Mouse (Mus musculus) hindbrain, embryonic 15.5 days (tissue): ENCODE results near the gene Foxm1. TPM values are rescaled to one million over a fixed set of nuclear protein-coding genes. Genes with fewer than 3 reads are reported as not detected.
"Not testable (repeated sequence)": the region's sequence is repeated elsewhere in the genome, so short reads cannot be mapped to it uniquely, and the experiment has no call there.

ENCODE experiments used
- ATAC-seq: fragments of 200-750 bp; cut with Nextera tagmentation; 2 replicates; pipeline ENCODE4 v1.8.0; 2017; ENCODE audit warnings: low read depth, moderate number of reproducible peaks, moderate TSS enrichment; ENCODE audit not compliant: low FRiP score
- H3K27ac ChIP-seq: fragments of 300-500 bp; sonication (generic); replicated peaks from 2 replicates; pipeline ENCODE4 v1.5.1; 2015; ENCODE audit warnings: mild to moderate bottlenecking, inconsistent platforms
- H3K27me3 ChIP-seq: fragments of 300-500 bp; sonication (generic); 2 replicates; pipeline ENCODE4 v1.6.1; 2015; ENCODE audit warnings: control low read depth, inconsistent platforms
- H3K36me3 ChIP-seq: fragments of 300-500 bp; sonication (generic); 2 replicates; pipeline ENCODE4 v1.6.1; 2015; ENCODE audit warnings: control low read depth, inconsistent platforms
- H3K4me1 ChIP-seq: fragments of 300-500 bp; sonication (generic); replicated peaks from 2 replicates; pipeline ENCODE4 v1.6.1; 2015; ENCODE audit warnings: control low read depth, inconsistent platforms
- H3K4me2 ChIP-seq: fragments of 300-500 bp; sonication (generic); 2 replicates; pipeline ENCODE4 v1.6.1; 2015; ENCODE audit warnings: moderate library complexity, mild to moderate bottlenecking, inconsistent platforms
- H3K4me3 ChIP-seq: fragments of 300-500 bp; sonication (generic); 2 replicates; pipeline ENCODE4 v1.5.1; 2015; ENCODE audit warnings: mild to moderate bottlenecking, inconsistent platforms
- H3K9ac ChIP-seq: fragments of 300-500 bp; sonication (generic); 2 replicates; pipeline ENCODE4 v1.6.1; 2015; ENCODE audit warnings: inconsistent platforms
- H3K9me3 ChIP-seq: fragments of 300-500 bp; sonication (generic); 2 replicates; pipeline ENCODE4 v1.6.1; 2016; ENCODE audit warnings: control low read depth, inconsistent platforms
- WGBS: fragments of 180-500 bp; shearing (Covaris S2); methylation state at CpG from one replicate; pipeline ENCODE4 v1.1.7; 2015; 5-methylcytosine and 5-hydroxymethylcytosine counted together
- polyA plus RNA-seq: library from polyadenylated mRNA; unstranded; fragments of >200 nt; fragmentation: Nextera tagmentation; extraction: Ambion mirVana; gene quantifications from 2 replicates; pipeline ENCODE4 v1.2.1, GENCODE M21; 2015

Gene Foxm1
- polyA plus RNA-seq, 1 experiment from 2014 or later = 9.0 TPM

GRCm38 (mm10) chr6:128379636-128380035 lies 16.9 kb downstream of the Foxm1 start:
- Histone ChIP-seq H3K4me3 (no peak overlapping the region), H3K9me3 (no peaks in the 10 kb centered on the region)
- WGBS = 85% methylated on average over 16 of the region's 16 CpGs

DNA sequence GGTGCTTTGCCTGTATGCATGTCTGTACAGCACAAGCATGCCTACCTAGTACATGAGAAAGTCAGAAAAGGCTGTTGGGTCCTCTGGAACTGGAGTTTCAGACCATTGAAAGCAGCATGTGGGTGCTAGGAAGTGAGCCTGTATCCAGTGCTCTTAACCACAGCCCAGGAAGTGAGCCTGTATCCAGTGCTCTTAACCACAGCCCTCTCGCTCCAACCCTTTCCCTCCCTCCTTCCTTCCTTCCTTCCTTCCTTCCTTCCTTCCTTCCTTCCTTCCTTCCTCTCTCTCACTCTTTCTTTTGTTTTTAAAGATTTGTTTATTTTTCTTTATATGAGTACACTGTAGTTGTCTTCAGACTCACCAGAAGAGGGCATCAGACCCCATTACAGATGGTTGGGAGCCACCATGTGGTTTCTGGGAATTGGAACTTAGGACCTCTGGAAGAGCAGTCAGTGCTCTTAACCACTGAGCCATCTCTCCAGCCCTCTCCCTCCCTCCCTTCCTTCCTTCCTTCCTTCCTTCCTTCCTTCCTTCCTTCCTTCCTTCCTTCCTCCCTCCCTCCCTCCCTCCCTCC lies 17.9 kb downstream of the Foxm1 start:
- H3K9me3 ChIP-seq, H3K27ac ChIP-seq, H3K4me2 ChIP-seq, ATAC-seq, H3K4me1 ChIP-seq, H3K36me3 ChIP-seq, H3K27me3 ChIP-seq, H3K4me3 ChIP-seq, H3K9ac ChIP-seq: not testable (repeated sequence)
- WGBS = 85% methylated on average over 1 of the region's 1 CpGs

More at GRCm38 (mm10) chr6:128379636-128380035, 16.9 kb downstream of the Foxm1 start:
- no peaks in the 10 kb centered on the region for H3K36me3 ChIP-seq
- peaks cover 7% of the 10 kb centered on the region for H3K4me1 ChIP-seq
- H3K4me2 ChIP-seq = no peak overlapping the region
- ATAC-seq = no peak
- no peak overlapping the region for H3K9ac ChIP-seq
- no peak overlapping the region for H3K27ac ChIP-seq
- no peaks in the 10 kb centered on the region for H3K27me3 ChIP-seq

DNA sequence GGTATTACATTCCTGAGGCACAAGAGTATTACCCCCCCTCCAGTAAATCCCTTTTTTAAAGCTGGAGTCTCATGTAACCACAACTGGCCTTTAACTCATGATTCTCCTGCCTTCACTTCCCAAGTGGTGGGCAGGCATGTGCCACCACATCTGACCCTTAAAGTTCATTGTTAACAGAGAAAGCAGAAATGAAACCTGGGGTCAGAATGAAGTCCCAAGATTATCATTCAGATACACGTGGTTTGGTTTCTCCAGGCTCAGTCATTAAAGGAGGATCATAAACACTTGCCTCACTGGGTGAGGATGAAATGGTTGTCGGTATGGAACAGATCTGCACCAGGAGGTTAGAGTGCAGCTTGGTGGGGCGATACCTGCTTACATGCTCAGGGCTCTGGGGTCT lies 18.5 kb downstream of the Foxm1 start:
- no peak for ATAC-seq
- Histone ChIP-seq H3K9ac (no peak overlapping the region), H3K27ac (no peak overlapping the region), H3K36me3 (no peaks in the 10 kb centered on the region), H3K4me2 (no peak overlapping the region), H3K27me3 (no peaks in the 10 kb centered on the region), H3K4me3 (no peak overlapping the region), H3K4me1 (no peaks in the 10 kb centered on the region), H3K9me3 (no peaks in the 10 kb centered on the region)
- WGBS = 83% methylated on average over 3 of the region's 3 CpGs

GRCm38 (mm10) chr6:128383752-128384151 lies 21.0 kb downstream of the Foxm1 start:
- no peaks in the 10 kb centered on the region for H3K36me3 ChIP-seq
- no peaks in the 10 kb centered on the region for H3K4me1 ChIP-seq
- no peaks in the 10 kb centered on the region for H3K9me3 ChIP-seq
- WGBS = 73% methylated on average over 7 of the region's 7 CpGs
- no peak overlapping the region for H3K9ac ChIP-seq
- ATAC-seq = no peak
- no peak overlapping the region for H3K4me3 ChIP-seq
- H3K27me3 ChIP-seq = no peaks in the 10 kb centered on the region
- H3K27ac ChIP-seq = no peak overlapping the region
- no peak overlapping the region for H3K4me2 ChIP-seq

DNA sequence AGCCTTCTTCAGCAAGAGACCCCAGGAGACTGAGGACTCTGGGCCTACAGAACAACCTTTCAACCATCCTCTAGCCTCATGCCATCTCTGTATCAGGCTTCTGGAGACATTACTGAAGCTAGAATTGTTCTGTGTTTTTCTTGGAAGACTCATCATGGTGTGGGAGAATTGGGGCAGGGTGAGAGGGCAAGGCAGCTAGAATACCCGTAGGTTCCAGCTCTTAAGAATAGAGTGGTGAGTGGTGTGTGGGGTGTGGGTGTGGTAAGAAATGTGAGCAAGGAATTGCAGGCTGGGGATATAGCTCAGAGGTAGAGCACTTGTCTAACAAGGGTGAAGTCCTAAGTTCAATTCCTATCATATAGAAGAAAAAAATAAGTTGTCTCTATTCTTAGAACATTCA lies 22.3 kb downstream of the Foxm1 start:
- no peaks in the 10 kb centered on the region for H3K4me1 ChIP-seq
- no peak for ATAC-seq
- no peaks in the 10 kb centered on the region for H3K36me3 ChIP-seq
- H3K27ac ChIP-seq = no peak overlapping the region
- H3K4me3 ChIP-seq = no peak overlapping the region
- no peaks in the 10 kb centered on the region for H3K9me3 ChIP-seq
- 82% methylated on average over 1 of the region's 1 CpGs for WGBS
- no peak overlapping the region for H3K9ac ChIP-seq
- H3K4me2 ChIP-seq = no peak overlapping the region
- H3K27me3 ChIP-seq = no peaks in the 10 kb centered on the region

DNA sequence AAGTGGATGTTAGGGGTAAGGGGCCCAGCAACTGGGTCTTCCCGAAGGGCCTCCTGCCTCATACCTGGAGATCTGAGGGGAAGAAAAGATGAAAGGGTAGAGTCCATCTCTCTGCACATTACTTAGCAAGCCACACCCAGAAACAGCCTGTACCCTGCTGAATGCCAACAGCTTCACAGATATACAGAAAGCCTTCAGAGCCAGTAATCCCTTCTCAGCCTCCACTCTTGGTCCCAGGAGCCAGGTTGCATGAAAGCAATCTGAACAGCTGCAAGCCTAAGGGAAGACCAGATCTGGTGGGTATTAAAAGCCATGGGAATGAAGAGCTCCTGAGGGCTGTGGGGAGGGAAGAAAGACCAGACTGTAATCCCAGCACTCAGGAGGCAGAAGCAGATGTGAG lies 26.4 kb downstream of the Foxm1 start:
- 96% methylated on average over 1 of the region's 1 CpGs for WGBS
- no peak for ATAC-seq
- Histone ChIP-seq H3K4me2 (no peak overlapping the region), H3K4me1 (no peaks in the 10 kb centered on the region), H3K36me3 (no peaks in the 10 kb centered on the region), H3K9me3 (no peaks in the 10 kb centered on the region), H3K27ac (no peak overlapping the region), H3K27me3 (no peaks in the 10 kb centered on the region), H3K9ac (no peak overlapping the region), H3K4me3 (no peak overlapping the region)

GRCm38 (mm10) chr6:128390683-128391082 lies 27.9 kb downstream of the Foxm1 start:
- Histone ChIP-seq H3K4me1 (no peaks in the 10 kb centered on the region), H3K4me3 (no peak overlapping the region), H3K27ac (no peak overlapping the region), H3K9ac (no peak overlapping the region), H3K9me3 (no peaks in the 10 kb centered on the region), H3K27me3 (no peaks in the 10 kb centered on the region), H3K36me3 (no peaks in the 10 kb centered on the region), H3K4me2 (no peak overlapping the region)
- 61% methylated on average over 1 of the region's 1 CpGs for WGBS
- ATAC-seq = no peak

DNA sequence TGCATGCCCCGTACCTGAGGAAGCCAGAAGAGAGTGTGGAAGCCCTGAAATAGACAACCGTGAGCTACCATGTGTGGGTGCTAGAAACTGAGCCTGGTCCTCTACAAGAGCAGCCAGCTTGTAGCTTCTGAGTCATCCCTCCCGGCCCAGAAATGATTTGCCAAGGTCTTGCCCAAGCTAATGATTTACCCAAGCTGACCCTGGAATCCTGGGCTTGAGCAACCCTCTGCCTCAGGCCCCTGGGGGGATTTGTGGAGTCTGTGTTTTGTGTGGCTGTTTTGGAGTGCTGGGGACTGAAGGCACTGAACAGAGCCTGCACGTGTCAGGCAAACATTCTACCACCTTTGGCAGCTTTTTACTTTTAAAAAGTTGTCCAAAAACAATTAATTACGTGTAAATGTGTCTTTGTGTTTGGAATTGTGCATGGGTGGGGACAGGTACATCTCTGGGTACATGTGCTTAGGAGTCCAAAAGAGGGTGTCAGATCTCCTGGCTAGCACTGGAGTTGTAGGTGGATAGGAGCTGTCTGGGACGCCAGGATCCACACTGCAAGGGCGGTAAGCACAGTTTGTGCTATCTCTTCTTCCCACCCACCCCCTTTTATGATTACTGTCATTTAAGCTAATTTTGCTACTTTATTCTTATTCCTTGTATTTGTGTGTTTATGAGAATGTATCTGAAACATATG lies 35.0 kb downstream of the Foxm1 start:
- no peak overlapping the region for H3K4me2 ChIP-seq

DNA sequence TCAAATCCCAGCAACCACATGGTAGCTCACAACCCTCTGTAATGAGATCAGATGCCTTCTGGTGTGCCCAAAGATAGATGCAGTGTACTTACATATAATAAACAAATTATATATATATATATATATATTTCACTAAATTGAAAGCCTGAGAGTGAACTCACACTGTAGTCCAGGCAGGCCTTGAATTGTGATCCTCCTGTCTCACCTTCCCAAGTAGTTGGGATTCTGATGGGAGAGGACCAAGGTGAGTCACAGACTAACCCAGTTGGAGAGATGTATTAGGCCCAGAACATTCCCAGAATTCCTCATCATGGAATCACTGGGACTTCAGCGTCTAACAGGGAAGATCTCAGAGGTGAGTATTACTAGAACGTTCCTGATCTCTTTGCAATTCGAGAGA lies 36.2 kb downstream of the Foxm1 start, which contains the start of gene Nrip2:
Gene Nrip2, plus strand, starts transcription at position 301 of the 400 bp plus-strand sequence.
- no peaks in the 10 kb centered on the region for H3K9me3 ChIP-seq
- peak within 1 kb of the TSS; percentile 49 for H3K9ac ChIP-seq
- no peak for ATAC-seq
- H3K4me2 ChIP-seq = peak within 1 kb of the TSS; percentile 58
- peak within 1 kb of the TSS; percentile 58 for H3K27ac ChIP-seq
- H3K4me1 ChIP-seq = peaks cover 22% of the 10 kb centered on the region
- H3K36me3 ChIP-seq = no peaks in the 10 kb centered on the region
- no peaks in the 10 kb centered on the region for H3K27me3 ChIP-seq
- WGBS = 80% methylated on average over 3 of the region's 3 CpGs
- peak within 1 kb of the TSS; percentile 33 for H3K4me3 ChIP-seq

More for the DNA sequence above, 35.0 kb downstream of the Foxm1 start:
- 81% methylated on average over 7 of the region's 7 CpGs for WGBS
- Histone ChIP-seq H3K4me3 (no peak overlapping the region), H3K27me3 (no peaks in the 10 kb centered on the region), H3K9me3 (no peaks in the 10 kb centered on the region), H3K9ac (no peak overlapping the region), H3K4me1 (peaks cover 22% of the 10 kb centered on the region), H3K36me3 (no peaks in the 10 kb centered on the region), H3K27ac (no peak overlapping the region)
- ATAC-seq = no peak

DNA sequence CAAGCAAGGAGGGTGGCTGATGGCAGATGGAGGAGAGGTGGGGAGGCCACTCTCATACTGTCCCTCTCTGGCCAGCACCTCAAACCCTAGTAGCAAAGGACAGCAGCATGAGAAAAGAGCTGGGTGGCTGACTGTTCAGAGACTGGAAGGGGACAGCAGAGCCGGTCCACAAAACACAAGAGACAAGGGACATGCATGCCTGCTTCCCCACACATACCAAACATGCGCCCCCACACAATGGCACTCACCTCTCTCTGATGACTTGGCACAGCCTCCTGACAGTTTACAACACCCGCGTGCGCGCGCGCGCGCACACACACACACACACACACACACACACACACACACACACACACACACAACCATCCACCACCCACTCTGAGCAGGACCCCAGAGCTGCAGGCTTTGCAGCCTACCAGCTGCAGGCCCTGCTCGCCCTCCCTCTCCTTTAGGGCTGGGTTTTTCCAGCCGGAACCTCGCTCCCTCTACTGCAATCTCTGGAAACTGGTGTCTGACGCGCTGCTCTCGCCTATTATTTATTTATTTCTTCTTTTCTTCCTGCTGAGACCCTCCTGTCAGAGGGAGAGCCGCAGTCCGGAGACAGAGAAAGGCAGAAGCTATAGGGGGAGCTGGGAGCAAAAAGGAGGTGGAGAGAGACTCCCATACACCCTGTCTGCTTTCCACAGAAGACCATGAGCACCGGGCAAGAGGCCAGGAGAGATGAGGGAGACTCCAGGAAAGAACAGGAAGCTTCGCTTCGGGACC lies 36.8 kb downstream of the Foxm1 start:
- peak overlapping the region; percentile 49 for H3K9ac ChIP-seq
- peak; percentile 90 for ATAC-seq
- no peaks in the 10 kb centered on the region for H3K27me3 ChIP-seq
- H3K36me3 ChIP-seq = no peaks in the 10 kb centered on the region
- no peaks in the 10 kb centered on the region for H3K9me3 ChIP-seq
- peaks cover 22% of the 10 kb centered on the region for H3K4me1 ChIP-seq
- H3K27ac ChIP-seq = peak overlapping the region; percentile 58
- H3K4me2 ChIP-seq = peak overlapping the region; percentile 58
- H3K4me3 ChIP-seq = peak overlapping the region; percentile 33
- WGBS = 43% methylated on average over 21 of the region's 21 CpGs

DNA sequence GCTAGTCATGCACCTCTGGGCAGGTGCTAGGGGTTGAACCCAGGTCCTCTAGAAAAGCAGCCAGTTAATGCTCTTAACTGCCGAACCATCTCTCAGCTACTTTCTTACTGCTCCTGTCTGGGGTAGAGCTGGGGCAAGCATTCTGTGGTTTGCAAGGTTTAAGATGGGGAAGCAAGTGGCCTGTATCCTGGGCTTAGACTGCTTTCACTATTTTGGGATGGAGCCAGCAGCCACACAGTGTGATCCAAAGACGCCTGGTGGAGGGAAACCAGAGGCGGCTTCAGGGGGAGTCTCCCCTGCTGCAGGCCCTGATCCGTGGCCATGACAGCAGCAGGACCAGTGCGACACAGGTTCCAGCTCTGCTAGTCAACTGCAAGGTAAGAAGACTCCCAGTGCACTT lies 41.9 kb downstream of the Foxm1 start:
- Histone ChIP-seq H3K4me1 (peaks cover 15% of the 10 kb centered on the region), H3K4me2 (no peak overlapping the region), H3K4me3 (no peak overlapping the region), H3K36me3 (peaks cover 13% of the 10 kb centered on the region), H3K27ac (no peak overlapping the region), H3K9ac (no peak overlapping the region), H3K27me3 (no peaks in the 10 kb centered on the region), H3K9me3 (no peaks in the 10 kb centered on the region)
- no peak for ATAC-seq
- WGBS = 49% methylated on average over 5 of the region's 5 CpGs

GRCm38 (mm10) chr6:128408544-128409125 lies 45.9 kb downstream of the Foxm1 start:
- Histone ChIP-seq H3K9me3 (no peaks in the 10 kb centered on the region), H3K27me3 (no peaks in the 10 kb centered on the region), H3K4me1 (no peaks in the 10 kb centered on the region), H3K36me3 (peaks cover 35% of the 10 kb centered on the region), H3K4me3 (no peak overlapping the region), H3K27ac (no peak overlapping the region), H3K4me2 (no peak overlapping the region), H3K9ac (no peak overlapping the region)
- WGBS = 84% methylated on average over 7 of the region's 7 CpGs
- ATAC-seq = no peak
